Mouse (Mus musculus) lung, postnatal 0 days (tissue): ENCODE measurements around the gene Xrcc2.

ENCODE experiments used
- CTCF ChIP-seq: IDR thresholded peaks from 2 replicates; pipeline ENCODE4 v1.5.1; 2016; ENCODE audit warnings: antibody characterized with exemption, mild to moderate bottlenecking
- EP300 ChIP-seq: IDR thresholded peaks from 2 replicates; pipeline ENCODE4 v1.6.1; 2016; ENCODE audit warnings: antibody characterized with exemption, mild to moderate bottlenecking, control low read depth

- no peak for TF ChIP-seq CTCF
- no peak for TF ChIP-seq EP300
Measured at GRCm38 (mm10) chr5:25665516-25665915, 40.1 kb downstream of the Xrcc2 start.
